In the genomic region with DNA sequence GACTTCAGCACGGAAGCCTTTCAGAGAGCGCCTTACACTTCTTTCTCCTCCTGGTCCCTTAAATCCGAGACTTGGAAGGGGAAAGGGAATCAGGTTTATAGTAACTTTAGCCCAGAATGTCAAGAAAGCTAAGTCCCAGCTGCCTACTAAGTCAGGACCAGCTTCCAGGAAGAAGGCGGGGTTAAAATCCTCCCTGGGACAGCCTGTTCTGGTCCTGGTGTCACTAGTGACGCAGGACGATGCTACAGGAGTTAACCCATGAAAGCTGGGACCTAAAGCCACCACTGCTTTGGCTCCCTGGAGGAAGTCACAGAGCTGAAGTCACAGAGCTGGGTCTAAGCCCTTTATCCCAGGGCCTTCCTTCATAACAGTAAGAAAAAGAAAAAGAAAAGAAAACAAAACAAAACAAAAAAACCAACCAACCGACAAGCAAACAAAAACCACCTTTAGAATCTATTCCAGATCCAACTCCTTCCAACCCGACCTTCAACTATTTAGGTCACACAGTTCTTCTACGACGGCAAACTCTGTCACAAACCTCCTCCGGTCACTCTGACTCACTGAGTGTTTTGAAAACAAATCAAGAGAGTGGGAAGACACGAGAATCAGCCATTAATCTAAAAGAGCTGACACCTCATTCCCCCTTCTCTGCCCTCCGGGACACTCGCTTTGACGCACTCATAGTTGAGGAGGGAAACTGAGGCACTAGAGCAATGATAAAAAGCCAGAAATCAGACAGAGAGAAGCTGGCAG, we compare ENCODE assay signal across 14 mouse cellular contexts. TPM values are rescaled to one million over a fixed set of nuclear protein-coding genes. Genes with fewer than 3 reads are reported as not detected.
DNase-seq lines count a peak whose midpoint lies in the region; ATAC-seq and TF ChIP-seq lines count a peak whose summit lies in the region.
"Had no signal": no experiment of that assay in that cellular context is flagged by ENCODE, and none has a peak within 500 bp of the region (broad histone marks: within the 10 kb centered on the region; RNA-seq: fewer than 3 reads in every experiment).

No protein-coding gene starts in this region.

- peak overlapping the region; percentile 41 for H3K27ac ChIP-seq in intestine, postnatal 0 days (ENCODE audit: low read depth, low read length)
- H3K27ac ChIP-seq in intestine, embryonic 15.5 days, result no peak overlapping the region
- peak overlapping the region; percentile 59 for H3K27ac ChIP-seq in heart, postnatal 0 days (ENCODE audit: low read depth)
- H3K27ac ChIP-seq: hindbrain, postnatal 0 days; liver, embryonic 14.5 days; midbrain, embryonic 12.5 days; neural tube, embryonic 12.5 days had no signal

- 0 out of 2 replicates have a peak overlapping the region, but pooled peaks have one; percentile 21 for H3K4me2 ChIP-seq in intestine, postnatal 0 days (replicated peaks; ENCODE audit: low read depth)
- H3K4me2 ChIP-seq in intestine, embryonic 15.5 days (replicated peaks), result no peak overlapping the region
- H3K4me2 ChIP-seq in heart, postnatal 0 days (ENCODE audit: low read depth, low read length), result no peak overlapping the region
- H3K4me2 ChIP-seq: midbrain, embryonic 12.5 days; neural tube, embryonic 12.5 days had no signal

- TF ChIP-seq CTCF in intestine, postnatal 0 days (IDR thresholded peaks at IDR 0.05; ENCODE audit: low read depth), result no peak
- TF ChIP-seq CTCF in heart, postnatal 0 days (IDR thresholded peaks at IDR 0.05; ENCODE audit: low read depth), result no peak

- no peak overlapping the region for H3K4me3 ChIP-seq in intestine, postnatal 0 days (ENCODE audit: low read depth, low read length)
- H3K4me3 ChIP-seq in intestine, embryonic 15.5 days (replicated peaks), result no peak overlapping the region
- H3K4me3 ChIP-seq in heart, postnatal 0 days (ENCODE audit: low read depth, low read length), result no peak overlapping the region
- H3K4me3 ChIP-seq: midbrain, embryonic 12.5 days; neural tube, embryonic 12.5 days had no signal

- WGBS in intestine, postnatal 0 days, result 67% methylated on average over 15 of the region's 15 CpGs
- WGBS in intestine, embryonic 15.5 days, result 69% methylated on average over 15 of the region's 15 CpGs
- WGBS in heart, postnatal 0 days, result 65% methylated on average over 15 of the region's 15 CpGs

- H3K9ac ChIP-seq in intestine, postnatal 0 days (ENCODE audit: low read depth, low read length), result no peak overlapping the region
- no peak overlapping the region for H3K9ac ChIP-seq in intestine, embryonic 15.5 days
- no peak overlapping the region for H3K9ac ChIP-seq in heart, postnatal 0 days (replicated peaks; ENCODE audit: low read depth, low read length)
- H3K9ac ChIP-seq: liver, embryonic 14.5 days; midbrain, embryonic 12.5 days; neural tube, embryonic 12.5 days had no signal

- peak; percentile 78 for DNase-seq in adrenal gland, postnatal 14 days
- peak; percentile 53 for DNase-seq in heart, postnatal 0 days (ENCODE audit: low spot score)
- peak; percentile 57 to 64 for DNase-seq in kidney, postnatal 4 days
- no peak for DNase-seq in left cerebral cortex, postnatal 10 days (ENCODE audit: extremely low spot score in 1 of 2, low spot score in 2 of 2)

- intact Hi-C loops in left cerebral cortex, postnatal 10 days (cut with DNase I), result no loop called here

- no peak for ATAC-seq in intestine, postnatal 0 days
- no peak for ATAC-seq in intestine, embryonic 15.5 days
- ATAC-seq in heart, postnatal 0 days (ENCODE audit: insufficient read depth, low read depth), result peak; percentile 34; the same call in 1 of the 2 replicates
- ATAC-seq in cerebellum, adult (ENCODE audit: insufficient number of reproducible peaks, low FRiP score, low TSS enrichment), result no peak
- ATAC-seq in megakaryocyte-erythroid progenitor cell, adult 5-6 weeks (replicated peaks; ENCODE audit: low FRiP score, low TSS enrichment, poor library complexity, severe bottlenecking), result no peak
- ATAC-seq: CD4-positive, CD25-positive, alpha-beta regulatory T cell, adult 4 months; hindbrain, postnatal 0 days; Patski had no signal

- peak; percentile 64 for TF ChIP-seq EP300 in heart, postnatal 0 days (IDR thresholded peaks at IDR 0.05; ENCODE audit: low read depth)

- no peaks in the 10 kb centered on the region for H3K9me3 ChIP-seq in intestine, postnatal 0 days (ENCODE audit: control insufficient read depth)
- no peaks in the 10 kb centered on the region for H3K9me3 ChIP-seq in intestine, embryonic 15.5 days
- no peaks in the 10 kb centered on the region for H3K9me3 ChIP-seq in heart, postnatal 0 days (replicated peaks; ENCODE audit: control insufficient read depth, low read length)
- H3K9me3 ChIP-seq: midbrain, embryonic 12.5 days; neural tube, embryonic 12.5 days had no signal

- no peaks in the 10 kb centered on the region for H3K27me3 ChIP-seq in intestine, postnatal 0 days (replicated peaks; ENCODE audit: control insufficient read depth, insufficient read depth, low read length)
- H3K27me3 ChIP-seq in intestine, embryonic 15.5 days (replicated peaks), result no peaks in the 10 kb centered on the region
- H3K27me3 ChIP-seq in heart, postnatal 0 days (ENCODE audit: control insufficient read depth, insufficient read depth, low read length), result no peaks in the 10 kb centered on the region
- H3K27me3 ChIP-seq: midbrain, embryonic 12.5 days; neural tube, embryonic 12.5 days; Patski had no signal

- no peaks in the 10 kb centered on the region for H3K4me1 ChIP-seq in intestine, postnatal 0 days (replicated peaks; ENCODE audit: control insufficient read depth, insufficient read depth, low read length)
- H3K4me1 ChIP-seq in intestine, embryonic 15.5 days (replicated peaks), result no peaks in the 10 kb centered on the region
- 0 out of 2 replicates have a peak, but pooled peaks cover 5% of the 10 kb centered on the region for H3K4me1 ChIP-seq in heart, postnatal 0 days (ENCODE audit: control insufficient read depth, insufficient read depth)
- H3K4me1 ChIP-seq: neural tube, embryonic 12.5 days had no signal

- peaks cover 79% of the 10 kb centered on the region for H3K36me3 ChIP-seq in intestine, postnatal 0 days (ENCODE audit: control insufficient read depth, insufficient read depth)
- peaks cover 53% of the 10 kb centered on the region for H3K36me3 ChIP-seq in intestine, embryonic 15.5 days
- H3K36me3 ChIP-seq in heart, postnatal 0 days (replicated peaks; ENCODE audit: control insufficient read depth, insufficient read depth, low read length), result peaks cover 88% of the 10 kb centered on the region

RNA-seq across cellular contexts. Expression of gene Fcer1g, which starts 6.0 kb away (rescaled TPM):
- 47.7 and 54.0 TPM in 2 replicates for polyA plus RNA-seq in intestine, postnatal 0 days (2015; fragmentation: Nextera tagmentation; extraction: Ambion mirVana)
- 51.5 and 54.5 TPM in 2 replicates for polyA plus RNA-seq in intestine, embryonic 15.5 days (2015; fragmentation: Nextera tagmentation; extraction: Ambion mirVana)
- total RNA-seq in adrenal gland, postnatal 14 days (2021), result 13.4 and 18.8 TPM in 2 replicates
- total RNA-seq in heart, postnatal 0 days (2014; rRNA removed; ENCODE audit: low replicate concordance), result 22.7 and 60.5 TPM in 2 replicates
- polyA plus RNA-seq in heart, postnatal 0 days (2015; fragmentation: Nextera tagmentation; extraction: Ambion mirVana), result 24.6 TPM in 2 replicates
- total RNA-seq in megakaryocyte-erythroid progenitor cell, adult 5-6 weeks (2014; fragmentation: Nextera tagmentation), result 3.7 and 9.1 TPM in 2 replicates
- total RNA-seq in megakaryocyte-erythroid progenitor cell, adult 5-6 weeks (2017), result 11.9 and 14.3 TPM in 2 replicates
- 10 to 100 TPM; 11.9 to 13.4 TPM for total RNA-seq in left cerebral cortex, postnatal 10 days (2021)

RNA-seq across cellular contexts. Expression of gene Adamts4, which starts 10.1 kb away (rescaled TPM):
- polyA plus RNA-seq in intestine, postnatal 0 days (2015; fragmentation: Nextera tagmentation; extraction: Ambion mirVana), result 2.0 and 2.8 TPM in 2 replicates
- 6.3 and 6.8 TPM in 2 replicates for polyA plus RNA-seq in intestine, embryonic 15.5 days (2015; fragmentation: Nextera tagmentation; extraction: Ambion mirVana)
- total RNA-seq in adrenal gland, postnatal 14 days (2021), result 3.1 and 3.4 TPM in 2 replicates
- 4.1 and 5.5 TPM in 2 replicates for total RNA-seq in heart, postnatal 0 days (2014; rRNA removed; ENCODE audit: low replicate concordance)
- 3.8 and 3.9 TPM in 2 replicates for polyA plus RNA-seq in heart, postnatal 0 days (2015; fragmentation: Nextera tagmentation; extraction: Ambion mirVana)
- total RNA-seq in megakaryocyte-erythroid progenitor cell, adult 5-6 weeks (2014; fragmentation: Nextera tagmentation), result 0.11 TPM in 1 of 2 replicates, not detected in the other
- total RNA-seq in megakaryocyte-erythroid progenitor cell, adult 5-6 weeks (2017), result not detected in 2 replicates
- total RNA-seq in left cerebral cortex, postnatal 10 days (2021), result 1 to 10 TPM; 4.6 to 7.2 TPM

RNA-seq across cellular contexts. Expression of gene Ndufs2, which starts 11.0 kb away (rescaled TPM):
- polyA plus RNA-seq in intestine, postnatal 0 days (2015; fragmentation: Nextera tagmentation; extraction: Ambion mirVana), result 249 and 255 TPM in 2 replicates
- 304 and 326 TPM in 2 replicates for polyA plus RNA-seq in intestine, embryonic 15.5 days (2015; fragmentation: Nextera tagmentation; extraction: Ambion mirVana)
- total RNA-seq in adrenal gland, postnatal 14 days (2021), result 875 and 896 TPM in 2 replicates
- 962 and 1,127 TPM in 2 replicates for total RNA-seq in heart, postnatal 0 days (2014; rRNA removed; ENCODE audit: low replicate concordance)
- 998 and 1,009 TPM in 2 replicates for polyA plus RNA-seq in heart, postnatal 0 days (2015; fragmentation: Nextera tagmentation; extraction: Ambion mirVana)
- 273 and 313 TPM in 2 replicates for total RNA-seq in megakaryocyte-erythroid progenitor cell, adult 5-6 weeks (2014; fragmentation: Nextera tagmentation)
- total RNA-seq in megakaryocyte-erythroid progenitor cell, adult 5-6 weeks (2017), result 280 and 331 TPM in 2 replicates
- 100 to 1,000 TPM; 243 to 255 TPM for total RNA-seq in left cerebral cortex, postnatal 10 days (2021)

RNA-seq across cellular contexts. Expression of gene Apoa2, which starts 15.3 kb away (rescaled TPM):
- polyA plus RNA-seq in intestine, postnatal 0 days (2015; fragmentation: Nextera tagmentation; extraction: Ambion mirVana), result 9.2 and 14.1 TPM in 2 replicates
- 84.7 and 123 TPM in 2 replicates for polyA plus RNA-seq in intestine, embryonic 15.5 days (2015; fragmentation: Nextera tagmentation; extraction: Ambion mirVana)
- 80.2 and 1,683 TPM in 2 replicates for total RNA-seq in adrenal gland, postnatal 14 days (2021)
- 14.5 TPM in 1 of 2 replicates, not detected in the other for total RNA-seq in heart, postnatal 0 days (2014; rRNA removed; ENCODE audit: low replicate concordance)
- polyA plus RNA-seq in heart, postnatal 0 days (2015; fragmentation: Nextera tagmentation; extraction: Ambion mirVana), result 4.0 and 4.5 TPM in 2 replicates
- total RNA-seq in megakaryocyte-erythroid progenitor cell, adult 5-6 weeks (2014; fragmentation: Nextera tagmentation), result 3.8 TPM in 1 of 2 replicates, not detected in the other
- not detected in 2 replicates for total RNA-seq in megakaryocyte-erythroid progenitor cell, adult 5-6 weeks (2017)
- total RNA-seq in left cerebral cortex, postnatal 10 days (2021), result 1 to 10 TPM; 2.5 to 3.9 TPM
- total RNA-seq: hindbrain, postnatal 0 days had no signal
- polyA plus RNA-seq: Patski had no signal

RNA-seq across cellular contexts. Expression of gene Tomm40l, which starts 17.9 kb away (rescaled TPM):
- 14.7 and 16.5 TPM in 2 replicates for polyA plus RNA-seq in intestine, postnatal 0 days (2015; fragmentation: Nextera tagmentation; extraction: Ambion mirVana)
- 31.4 and 32.0 TPM in 2 replicates for polyA plus RNA-seq in intestine, embryonic 15.5 days (2015; fragmentation: Nextera tagmentation; extraction: Ambion mirVana)
- 52.7 and 58.6 TPM in 2 replicates for total RNA-seq in adrenal gland, postnatal 14 days (2021)
- total RNA-seq in heart, postnatal 0 days (2014; rRNA removed; ENCODE audit: low replicate concordance), result 82.0 and 97.7 TPM in 2 replicates
- polyA plus RNA-seq in heart, postnatal 0 days (2015; fragmentation: Nextera tagmentation; extraction: Ambion mirVana), result 56.0 and 64.6 TPM in 2 replicates
- 22.3 and 46.9 TPM in 2 replicates for total RNA-seq in megakaryocyte-erythroid progenitor cell, adult 5-6 weeks (2014; fragmentation: Nextera tagmentation)
- total RNA-seq in megakaryocyte-erythroid progenitor cell, adult 5-6 weeks (2017), result 25.0 and 33.7 TPM in 2 replicates
- total RNA-seq in left cerebral cortex, postnatal 10 days (2021), result 10 to 100 TPM; 71.4 to 71.6 TPM

Comparison
In these comparisons a context has a peak if more than half of its experiments do, and no peak if none do; other contexts are left out.
1. DNase-seq: peak in adrenal gland, postnatal 14 days (single experiment), heart, postnatal 0 days (single experiment) and kidney, postnatal 4 days (2 of 2); none in left cerebral cortex, postnatal 10 days (0 of 2).